Mouse (Mus musculus) heart, embryonic 10.5 days (tissue): ENCODE data around the gene Nr1h4. TPM values are rescaled to one million over a fixed set of nuclear protein-coding genes. Genes with fewer than 3 reads are reported as not detected.

Source experiments
- DNase-seq: peaks from one replicate; pipeline ENCODE4 v3.0.0-alpha.2; 2017; ENCODE audit warnings: low spot score
- H3K27ac ChIP-seq: fragments of 300-500 bp; sonication (generic); 2 replicates; pipeline ENCODE4 v1.5.1; 2016; ENCODE audit warnings: mild to moderate bottlenecking
- H3K27me3 ChIP-seq: fragments of 300-500 bp; sonication (generic); 2 replicates; pipeline ENCODE4 v1.6.1; 2016; ENCODE audit warnings: mild to moderate bottlenecking; ENCODE audit not compliant: poor library complexity, insufficient read depth, severe bottlenecking
- H3K36me3 ChIP-seq: fragments of 300-500 bp; sonication (generic); 2 replicates; pipeline ENCODE4 v1.6.1; 2016; ENCODE audit warnings: mild to moderate bottlenecking, moderate library complexity
- H3K4me1 ChIP-seq: fragments of 300-500 bp; sonication (generic); 2 replicates; pipeline ENCODE4 v1.6.1; 2016; ENCODE audit warnings: mild to moderate bottlenecking
- H3K4me3 ChIP-seq: fragments of 300-500 bp; sonication (generic); 2 replicates; pipeline ENCODE4 v1.5.1; 2016; ENCODE audit warnings: mild to moderate bottlenecking, moderate library complexity
- H3K9me3 ChIP-seq: fragments of 300-500 bp; sonication (generic); 2 replicates; pipeline ENCODE4 v1.6.1; 2016; ENCODE audit warnings: mild to moderate bottlenecking, moderate library complexity
- WGBS: fragments of 180-500 bp; shearing (Covaris S2); methylation state at CpG from one replicate; pipeline ENCODE4 v1.1.7; 2016; 5-methylcytosine and 5-hydroxymethylcytosine counted together
- polyA plus RNA-seq: library from polyadenylated mRNA; unstranded; fragments of >200 nt; fragmentation: Nextera tagmentation; extraction: Ambion mirVana; gene quantifications from 2 replicates; pipeline ENCODE4 v1.2.1, GENCODE M21; 2016

Gene Nr1h4
- polyA plus RNA-seq, 1 experiment from 2014 or later = 0.16 TPM

- peaks cover 21% of the 10 kb centered on the region for H3K36me3 ChIP-seq
- H3K9me3 ChIP-seq = no peaks in the 10 kb centered on the region
- no peaks in the 10 kb centered on the region for H3K27me3 ChIP-seq
- H3K27ac ChIP-seq = no peak overlapping the region
- WGBS = 92% methylated on average over 12 of the region's 12 CpGs
- DNase-seq = no peak
- H3K4me3 ChIP-seq = no peak overlapping the region
- H3K4me1 ChIP-seq = peaks cover 20% of the 10 kb centered on the region
These were observed 98.0 kb downstream of the Nr1h4 start for GRCm38 (mm10) chr10:89435413-89435812.

GRCm38 (mm10) chr10:89434509-89435210 is 98.7 kb downstream of the Nr1h4 start:
- H3K27me3 ChIP-seq = no peaks in the 10 kb centered on the region
- H3K4me3 ChIP-seq = no peak overlapping the region
- WGBS = 74% methylated on average over 17 of the region's 17 CpGs
- no peak overlapping the region for H3K27ac ChIP-seq
- H3K9me3 ChIP-seq = no peaks in the 10 kb centered on the region
- no peak for DNase-seq
- H3K36me3 ChIP-seq = peaks cover 21% of the 10 kb centered on the region
- H3K4me1 ChIP-seq = peaks cover 16% of the 10 kb centered on the region

GRCm38 (mm10) chr10:89432743-89433142 is 100.6 kb downstream of the Nr1h4 start:
- H3K4me1 ChIP-seq = no peaks in the 10 kb centered on the region
- no peak overlapping the region for H3K4me3 ChIP-seq
- 88% methylated on average over 13 of the region's 13 CpGs for WGBS
- H3K27ac ChIP-seq = no peak overlapping the region
- no peaks in the 10 kb centered on the region for H3K27me3 ChIP-seq
- no peak for DNase-seq
- H3K36me3 ChIP-seq = peaks cover 33% of the 10 kb centered on the region
- H3K9me3 ChIP-seq = no peaks in the 10 kb centered on the region

- no peak overlapping the region for H3K27ac ChIP-seq
- H3K36me3 ChIP-seq = peaks cover 41% of the 10 kb centered on the region
- no peaks in the 10 kb centered on the region for H3K9me3 ChIP-seq
- DNase-seq = no peak
- no peaks in the 10 kb centered on the region for H3K27me3 ChIP-seq
- 89% methylated on average over 7 of the region's 7 CpGs for WGBS
- no peak overlapping the region for H3K4me3 ChIP-seq
- no peaks in the 10 kb centered on the region for H3K4me1 ChIP-seq
These were observed 102.6 kb downstream of the Nr1h4 start for GRCm38 (mm10) chr10:89430751-89431150.

GRCm38 (mm10) chr10:89424800-89425393 is 108.5 kb downstream of the Nr1h4 start:
- Histone ChIP-seq H3K4me1 (no peaks in the 10 kb centered on the region), H3K4me3 (no peak overlapping the region), H3K36me3 (peaks cover 67% of the 10 kb centered on the region), H3K27ac (no peak overlapping the region), H3K27me3 (no peaks in the 10 kb centered on the region), H3K9me3 (no peaks in the 10 kb centered on the region)
- WGBS = 87% methylated on average over 11 of the region's 11 CpGs
- DNase-seq = no peak

- peaks cover 67% of the 10 kb centered on the region for H3K36me3 ChIP-seq
- 92% methylated on average over 9 of the region's 9 CpGs for WGBS
These were observed 109.2 kb downstream of the Nr1h4 start for GRCm38 (mm10) chr10:89424217-89424616.

GRCm38 (mm10) chr10:89423164-89423778 is 110.1 kb downstream of the Nr1h4 start:
- DNase-seq = no peak
- H3K4me1 ChIP-seq = no peaks in the 10 kb centered on the region
- WGBS = 85% methylated on average over 9 of the region's 9 CpGs
- peaks cover 59% of the 10 kb centered on the region for H3K36me3 ChIP-seq
- H3K27me3 ChIP-seq = no peaks in the 10 kb centered on the region
- H3K4me3 ChIP-seq = no peak overlapping the region
- no peak overlapping the region for H3K27ac ChIP-seq
- H3K9me3 ChIP-seq = no peaks in the 10 kb centered on the region

More at GRCm38 (mm10) chr10:89424217-89424616, 109.2 kb downstream of the Nr1h4 start:
- Histone ChIP-seq H3K27me3 (no peaks in the 10 kb centered on the region), H3K27ac (no peak overlapping the region), H3K4me3 (no peak overlapping the region), H3K9me3 (no peaks in the 10 kb centered on the region), H3K4me1 (no peaks in the 10 kb centered on the region)
- no peak for DNase-seq

- WGBS = 89% methylated on average over 8 of the region's 8 CpGs
- Histone ChIP-seq H3K4me3 (no peak overlapping the region), H3K27me3 (no peaks in the 10 kb centered on the region), H3K27ac (no peak overlapping the region), H3K36me3 (peaks cover 60% of the 10 kb centered on the region), H3K4me1 (no peaks in the 10 kb centered on the region), H3K9me3 (no peaks in the 10 kb centered on the region)
- no peak for DNase-seq
These were observed 110.8 kb downstream of the Nr1h4 start for GRCm38 (mm10) chr10:89422504-89423158.

- Histone ChIP-seq H3K27ac (no peak overlapping the region), H3K27me3 (no peaks in the 10 kb centered on the region), H3K4me1 (no peaks in the 10 kb centered on the region), H3K9me3 (no peaks in the 10 kb centered on the region), H3K4me3 (no peak overlapping the region), H3K36me3 (peaks cover 64% of the 10 kb centered on the region)
- no peak for DNase-seq
- 84% methylated on average over 2 of the region's 2 CpGs for WGBS
These were observed 115.4 kb downstream of the Nr1h4 start for GRCm38 (mm10) chr10:89417966-89418365.

GRCm38 (mm10) chr10:89415478-89415877 is 117.9 kb downstream of the Nr1h4 start:
- H3K4me1 ChIP-seq = no peaks in the 10 kb centered on the region
- H3K4me3 ChIP-seq = no peak overlapping the region
- no peaks in the 10 kb centered on the region for H3K9me3 ChIP-seq
- 72% methylated on average over 3 of the region's 3 CpGs for WGBS
- H3K27me3 ChIP-seq = no peaks in the 10 kb centered on the region
- peaks cover 65% of the 10 kb centered on the region for H3K36me3 ChIP-seq
- DNase-seq = no peak
- H3K27ac ChIP-seq = no peak overlapping the region

- no peak overlapping the region for H3K27ac ChIP-seq
- H3K36me3 ChIP-seq = peaks cover 17% of the 10 kb centered on the region
- no peak overlapping the region for H3K4me3 ChIP-seq
- no peaks in the 10 kb centered on the region for H3K4me1 ChIP-seq
- 51% methylated on average over 1 of the region's 1 CpGs for WGBS
- no peaks in the 10 kb centered on the region for H3K27me3 ChIP-seq
- no peak for DNase-seq
- H3K9me3 ChIP-seq = no peaks in the 10 kb centered on the region
These were observed 125.8 kb downstream of the Nr1h4 start for GRCm38 (mm10) chr10:89407551-89407950.

GRCm38 (mm10) chr10:89406733-89407484 is 126.5 kb downstream of the Nr1h4 start:
- no peaks in the 10 kb centered on the region for H3K4me1 ChIP-seq
- no peak for DNase-seq
- no peaks in the 10 kb centered on the region for H3K9me3 ChIP-seq
- no peak overlapping the region for H3K4me3 ChIP-seq
- WGBS = 84% methylated on average over 5 of the region's 6 CpGs
- H3K27ac ChIP-seq = no peak overlapping the region
- H3K27me3 ChIP-seq = no peaks in the 10 kb centered on the region
- H3K36me3 ChIP-seq = peaks cover 15% of the 10 kb centered on the region; the same call in 1 of the 2 replicates
